Mouse (Mus musculus) gastrocnemius, postnatal 4 days (tissue): ENCODE results near the gene Glipr2. TPM values are rescaled to one million over a fixed set of nuclear protein-coding genes. Genes with fewer than 3 reads are reported as not detected.

Experiments used
- DNase-seq, 2 experiments: peaks; one replicate each; pipeline ENCODE4 v3.0.0; 2021 to 2022; ENCODE audit warnings: low spot score in 2 of 2, mixed read lengths in 2 of 2
- total RNA-seq, 2 experiments: library from RNA; stranded (reverse); gene quantifications; 2 replicates each; pipeline ENCODE4 v1.2.3; 2021

The Glipr2 gene
- total RNA-seq, 2 experiments from 2014 or later = 44.4 to 44.5 TPM

DNA sequence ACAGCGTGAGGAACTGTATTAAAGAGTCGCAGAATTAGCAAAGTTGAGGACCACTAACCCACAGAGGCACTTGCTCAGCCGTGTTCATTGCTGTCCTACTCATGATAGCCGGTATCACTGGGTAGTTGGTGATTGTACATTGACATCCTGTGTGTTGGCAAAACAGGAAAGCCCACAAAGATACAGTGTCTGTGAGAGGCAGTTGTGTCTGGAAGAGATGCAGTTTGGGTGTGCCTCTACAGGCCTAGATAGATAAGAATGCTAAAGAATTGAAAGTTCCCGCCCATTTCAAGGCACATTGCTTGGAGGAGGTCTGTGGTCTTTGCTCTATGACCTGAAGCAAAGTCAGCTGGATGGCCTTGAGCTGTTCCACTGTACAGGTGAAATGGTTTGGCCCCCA, 46.9 kb downstream of the Glipr2 start, which contains the start of gene Clta:
TSS of gene Clta (plus strand) at position 327 of the 400 bp plus-strand sequence.
- DNase-seq = no peak

DNA sequence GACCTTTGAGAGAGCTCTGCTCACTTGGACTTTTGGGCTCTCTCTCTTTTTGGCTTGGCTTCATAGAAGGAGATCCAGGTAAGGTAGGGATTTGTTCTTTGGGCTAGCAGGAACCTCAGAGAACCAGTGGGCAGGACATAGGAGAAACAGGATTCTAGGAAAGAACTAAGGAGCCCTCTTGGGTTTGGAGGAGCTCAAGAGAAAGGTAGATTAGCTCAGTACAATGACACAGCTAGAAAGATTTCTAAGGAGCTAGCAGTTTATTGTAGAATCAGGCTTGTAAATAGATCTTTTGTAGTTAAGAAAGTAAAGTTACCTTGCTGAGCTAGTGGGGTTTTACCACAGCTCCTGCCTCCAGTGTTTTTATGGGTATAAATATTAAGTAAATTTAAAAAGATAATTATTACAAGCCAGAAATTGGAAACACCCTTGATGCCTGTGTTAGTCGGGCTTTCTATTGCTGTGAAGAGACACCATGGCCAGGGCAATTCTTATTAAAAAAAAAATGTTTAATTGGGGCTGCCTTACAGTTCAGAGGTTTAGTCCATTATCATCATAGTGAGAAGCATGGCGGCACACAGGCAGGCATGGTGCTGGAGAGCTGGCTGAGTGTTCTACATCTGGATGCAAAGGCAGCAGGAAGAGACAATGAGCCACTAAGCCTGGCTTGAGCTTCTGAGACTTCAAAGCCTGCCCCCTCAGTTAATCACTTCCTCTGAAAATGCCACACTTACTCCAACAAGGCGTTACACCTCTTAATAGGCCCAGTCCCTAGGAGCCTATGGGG, 47.6 kb downstream of the Glipr2 start:
- DNase-seq = no peak

DNA sequence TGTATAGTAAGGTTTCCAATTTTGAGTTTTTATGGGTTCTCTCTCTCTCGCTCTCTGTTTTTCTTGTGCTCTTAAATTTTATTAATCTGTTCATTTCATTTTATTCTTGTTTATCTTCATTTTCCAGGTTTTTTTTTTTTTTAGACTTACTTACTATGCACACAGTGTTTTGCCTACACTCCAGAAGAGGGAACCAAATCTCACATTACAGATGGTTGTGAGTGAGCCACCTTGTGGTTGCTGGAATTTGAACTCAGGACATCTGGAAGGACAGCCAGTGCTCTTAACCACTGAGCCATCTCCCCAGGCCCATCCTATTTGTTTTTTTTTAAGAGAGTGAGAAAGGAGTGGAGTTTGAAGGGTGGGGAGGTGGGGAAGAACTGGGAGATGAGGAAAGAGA, 53.0 kb downstream of the Glipr2 start:
- DNase-seq = no peak

- DNase-seq = no peak
Measured at GRCm38 (mm10) chr4:44010893-44011292, 53.7 kb downstream of the Glipr2 start.

- DNase-seq = no peak
Measured at GRCm38 (mm10) chr4:44011799-44012198, 54.6 kb downstream of the Glipr2 start.

DNA sequence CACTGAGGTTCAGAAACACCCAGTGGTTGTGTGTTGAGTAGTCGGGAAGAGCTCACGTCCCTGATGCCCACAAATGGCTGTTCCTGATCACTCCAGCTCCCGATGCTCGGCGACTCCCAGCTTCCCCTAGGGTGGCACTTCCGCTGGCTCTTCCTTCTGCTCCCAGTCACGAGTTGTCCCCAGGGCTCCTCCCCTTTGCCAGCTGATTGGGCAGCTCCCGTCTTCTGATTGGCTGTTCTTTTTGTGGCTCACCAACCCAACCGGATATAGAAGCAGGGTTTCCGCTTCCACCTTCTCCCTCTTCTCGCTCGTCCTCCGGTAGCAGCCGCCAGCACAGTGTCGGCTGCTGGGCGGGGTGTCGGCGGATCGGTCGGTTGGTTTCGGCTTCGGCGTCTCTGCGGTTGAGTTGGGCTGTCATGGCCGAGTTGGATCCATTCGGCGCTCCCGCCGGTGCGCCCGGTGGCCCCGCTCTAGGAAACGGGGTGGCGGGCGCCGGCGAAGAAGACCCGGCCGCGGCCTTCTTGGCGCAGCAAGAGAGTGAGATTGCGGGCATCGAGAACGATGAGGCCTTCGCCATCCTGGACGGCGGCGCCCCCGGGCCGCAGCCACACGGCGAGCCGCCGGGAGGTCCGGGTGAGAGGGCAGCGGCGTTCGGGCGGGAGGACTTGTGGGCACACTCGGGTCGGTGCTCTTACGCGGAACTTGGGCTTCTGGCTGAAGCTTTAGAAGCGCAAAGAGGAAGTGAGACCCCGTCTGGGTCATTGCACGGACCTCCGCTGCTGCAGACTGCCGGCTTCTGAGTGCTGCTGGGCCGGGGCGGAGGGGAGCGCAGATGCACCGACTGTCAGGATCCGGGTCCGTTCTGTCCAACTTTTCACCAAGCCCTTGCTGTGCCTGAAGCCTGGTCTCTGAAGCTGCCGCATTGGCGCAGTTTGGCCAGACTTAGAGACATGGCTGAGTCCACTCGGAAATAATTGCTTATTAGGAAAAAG, 55.5 kb downstream of the Glipr2 start:
- DNase-seq = peak; percentile 72 to 89

GRCm38 (mm10) chr4:44013391-44014070, 56.3 kb downstream of the Glipr2 start:
- no peak for DNase-seq

- no peak for DNase-seq
Measured at GRCm38 (mm10) chr4:44016071-44016470, 58.9 kb downstream of the Glipr2 start.

DNA sequence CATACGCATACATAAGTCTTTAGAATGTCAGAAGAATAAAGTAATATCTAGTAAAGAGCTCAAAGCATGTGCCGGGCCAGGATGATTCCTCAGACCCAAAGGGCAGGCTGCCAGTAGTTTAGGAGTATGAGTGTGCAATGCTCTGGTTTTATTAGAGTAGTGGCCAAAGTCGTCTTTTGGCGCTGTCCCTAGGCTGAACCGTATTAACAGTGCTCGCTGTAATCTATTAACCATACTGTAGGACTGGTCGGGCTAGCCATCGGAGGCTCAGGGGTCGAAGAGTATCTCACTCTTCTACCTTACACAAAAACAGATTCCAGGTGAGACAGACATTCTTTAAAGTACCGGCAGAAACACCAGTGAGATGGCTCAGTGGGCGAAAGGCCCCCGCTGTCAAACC, 59.6 kb downstream of the Glipr2 start:
- DNase-seq = no peak

GRCm38 (mm10) chr4:44022323-44022722, 65.1 kb downstream of the Glipr2 start:
- DNase-seq = no peak

DNA sequence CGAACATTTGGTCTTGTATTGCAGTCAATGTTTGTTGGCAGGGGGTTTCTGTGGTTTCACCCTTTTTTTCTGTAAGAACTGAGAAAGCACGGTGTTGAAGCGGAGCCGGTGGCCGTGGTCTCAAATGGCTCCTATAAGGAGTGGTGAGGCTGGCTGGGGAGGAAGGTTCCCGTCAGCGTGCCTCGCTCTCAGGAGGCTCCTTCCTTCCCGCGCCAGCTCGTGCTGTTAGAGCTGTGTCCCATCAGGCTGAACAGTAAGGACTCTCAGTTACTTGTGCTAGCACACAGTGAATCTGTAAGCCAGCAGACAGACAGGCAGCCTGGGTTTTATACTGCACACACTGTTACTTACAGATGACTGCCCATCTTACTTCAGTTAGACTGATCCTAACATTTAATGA, 65.6 kb downstream of the Glipr2 start:
- DNase-seq = no peak

- no peak for DNase-seq
Measured at GRCm38 (mm10) chr4:44023681-44024080, 66.5 kb downstream of the Glipr2 start.

DNA sequence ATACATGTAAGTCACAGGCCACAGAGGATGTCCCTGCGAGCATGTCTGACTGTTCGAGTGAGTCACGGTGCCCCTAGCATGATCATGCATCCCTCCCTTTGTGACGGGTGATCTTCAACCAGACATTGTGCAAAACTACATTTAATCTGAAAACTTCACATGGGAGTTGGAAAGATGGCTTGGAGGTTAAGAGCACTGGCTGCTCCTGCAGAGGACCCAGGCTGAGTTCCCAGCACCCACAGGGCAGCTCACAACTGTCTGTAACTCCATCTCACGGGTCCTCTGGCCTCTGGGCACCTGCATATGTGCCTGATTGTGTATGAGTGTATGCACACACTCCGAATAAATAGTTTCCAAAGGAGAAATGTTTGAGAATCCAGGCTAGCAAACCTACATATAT, 67.0 kb downstream of the Glipr2 start:
- no peak for DNase-seq

- no peak for DNase-seq
Measured at GRCm38 (mm10) chr4:44025570-44025969, 68.4 kb downstream of the Glipr2 start.

Other genes with a start within 250 kb of the Glipr2 start
- gene Olfr71, start 247.1 kb upstream of the Glipr2 start, total RNA-seq = not detected
- 1 to 10 TPM; 2.2 TPM for gene Hrct1, start 230.2 kb upstream of the Glipr2 start, total RNA-seq
- gene Spaar, start 227.4 kb upstream of the Glipr2 start, total RNA-seq = 1 to 10 TPM; 1.4 to 1.5 TPM
- gene Olfr159, start 186.4 kb upstream of the Glipr2 start, total RNA-seq = not detected
- gene Olfr156, start 133.5 kb upstream of the Glipr2 start, total RNA-seq = not detected
- not detected for gene Olfr157, start 117.2 kb upstream of the Glipr2 start, total RNA-seq
- not detected for gene Olfr155, start 105.8 kb upstream of the Glipr2 start, total RNA-seq
- gene Reck, start 81.9 kb upstream of the Glipr2 start, total RNA-seq = 10 to 100 TPM; 25.7 to 26.2 TPM
- gene Ccin, start 26.1 kb downstream of the Glipr2 start, total RNA-seq = under 1 TPM; 0.26 to 0.32 TPM
- gene Clta, start 47.1 kb downstream of the Glipr2 start, total RNA-seq = 100 to 1,000 TPM; 158 to 176 TPM
- gene Gne, start 126.8 kb downstream of the Glipr2 start, total RNA-seq = 10 to 100 TPM; 23.6 to 31.2 TPM